27 mouse cellular contexts compared by ENCODE assay signal in the genomic region with DNA sequence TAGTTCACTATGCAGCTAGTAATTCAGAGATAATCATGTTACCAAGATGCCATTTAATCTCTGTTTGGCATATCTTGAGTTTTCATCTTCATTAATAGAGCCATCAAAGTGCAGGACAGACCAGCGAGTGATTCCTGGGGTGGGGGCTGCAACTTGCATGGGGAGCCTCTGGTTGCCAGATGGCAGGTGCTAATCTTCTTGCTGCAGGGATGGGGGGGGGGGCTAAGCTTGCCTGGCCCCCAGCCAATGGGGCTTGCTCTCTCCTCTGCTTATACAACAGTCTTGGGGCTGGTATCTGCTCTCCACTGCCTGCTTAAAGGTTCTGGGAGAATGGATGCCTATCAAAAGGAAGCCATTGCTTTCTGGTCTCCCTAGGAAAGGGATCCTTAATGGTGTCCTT.
DNase-seq lines count a peak whose midpoint lies in the region; ATAC-seq and TF ChIP-seq lines count a peak whose summit lies in the region.
"Had no signal": no experiment of that assay in that cellular context is flagged by ENCODE, and none has a peak within 500 bp of the region (broad histone marks: within the 10 kb centered on the region; RNA-seq: fewer than 3 reads in every experiment).

No protein-coding gene starts in this region.

- H3K4me1 ChIP-seq in forebrain, embryonic 14.5 days (ENCODE audit: control insufficient read depth, insufficient read depth, low read length) = no peaks in the 10 kb centered on the region
- peaks cover 3% of the 10 kb centered on the region; the same call in 1 of the 2 replicates for H3K4me1 ChIP-seq in forebrain, embryonic 10.5 days
- peaks cover 3% of the 10 kb centered on the region; the same call in 1 of the 2 replicates for H3K4me1 ChIP-seq in midbrain, embryonic 12.5 days
- no peaks in the 10 kb centered on the region for H3K4me1 ChIP-seq in midbrain, embryonic 15.5 days
- H3K4me1 ChIP-seq: embryonic facial prominence, embryonic 12.5 days; forebrain, embryonic 12.5 days; hindbrain, embryonic 12.5 days; limb, embryonic 12.5 days; liver, embryonic 12.5 days; neural tube, embryonic 15.5 days had no signal

- no peak overlapping the region for H3K9ac ChIP-seq in forebrain, embryonic 14.5 days (ENCODE audit: low read length)
- no peak overlapping the region for H3K9ac ChIP-seq in midbrain, embryonic 12.5 days (replicated peaks)
- H3K9ac ChIP-seq in midbrain, embryonic 15.5 days = no peak overlapping the region
- H3K9ac ChIP-seq: embryonic facial prominence, embryonic 12.5 days; forebrain, embryonic 12.5 days; hindbrain, embryonic 12.5 days; limb, embryonic 12.5 days; liver, embryonic 12.5 days; liver, postnatal 0 days; neural tube, embryonic 15.5 days had no signal

- peak; percentile 50; the same call in 1 of the 2 replicates for ATAC-seq in forebrain, embryonic 14.5 days
- 0 out of 2 replicates have a peak, but pooled peaks have one; percentile 19 for ATAC-seq in midbrain, embryonic 12.5 days (ENCODE audit: low FRiP score, low read depth)
- no peak for ATAC-seq in midbrain, embryonic 15.5 days (replicated peaks)
- ATAC-seq: CD4-positive, CD25-positive, alpha-beta regulatory T cell, adult 4 months; intestine, postnatal 0 days; liver, embryonic 12.5 days; liver, postnatal 0 days had no signal

- DNase-seq in forebrain, embryonic 14.5 days (ENCODE audit: low spot score) = peak; percentile 13
- no peak for DNase-seq in forebrain, embryonic 10.5 days (ENCODE audit: extremely low spot score, low spot score)
- DNase-seq in brain, embryonic 14.5 days (ENCODE audit: low read depth) = peak; percentile 62
- peak; percentile 69 for DNase-seq in retina, postnatal 1 day
- DNase-seq in right cerebral cortex, postnatal 10 days (ENCODE audit: low spot score in 2 of 2) = no peak
- DNase-seq: adrenal gland, postnatal 14 days; cerebellum, adult 18-20 months; cerebellum, postnatal 36 days; gastrocnemius, postnatal 10 days; heart, postnatal 14 days; kidney, adult 9 months; kidney, postnatal 10 days; layer of hippocampus, postnatal 36 days; liver, postnatal 0 days; lung, postnatal 36 days; right cerebral cortex, postnatal 14 days; thymus, postnatal 4 days had no signal

- H3K9me3 ChIP-seq in forebrain, embryonic 14.5 days (replicated peaks; ENCODE audit: control insufficient read depth, low read length) = no peaks in the 10 kb centered on the region
- no peaks in the 10 kb centered on the region for H3K9me3 ChIP-seq in forebrain, embryonic 10.5 days
- H3K9me3 ChIP-seq in midbrain, embryonic 12.5 days = no peaks in the 10 kb centered on the region
- no peaks in the 10 kb centered on the region for H3K9me3 ChIP-seq in midbrain, embryonic 15.5 days
- H3K9me3 ChIP-seq: embryonic facial prominence, embryonic 12.5 days; forebrain, embryonic 12.5 days; hindbrain, embryonic 12.5 days; limb, embryonic 12.5 days; liver, embryonic 12.5 days; neural tube, embryonic 15.5 days had no signal

- no peak for TF ChIP-seq CTCF in brain, embryonic 14.5 days (IDR thresholded peaks at IDR 0.05; ENCODE audit: borderline replicate concordance, extremely low read depth, insufficient read depth, insufficient read length)

- H3K27me3 ChIP-seq in forebrain, embryonic 14.5 days (replicated peaks; ENCODE audit: control insufficient read depth, insufficient read depth, low read length) = no peaks in the 10 kb centered on the region
- no peaks in the 10 kb centered on the region for H3K27me3 ChIP-seq in forebrain, embryonic 10.5 days (ENCODE audit: poor library complexity, severe bottlenecking)
- no peaks in the 10 kb centered on the region for H3K27me3 ChIP-seq in midbrain, embryonic 12.5 days
- H3K27me3 ChIP-seq in midbrain, embryonic 15.5 days (replicated peaks) = no peaks in the 10 kb centered on the region
- H3K27me3 ChIP-seq: embryonic facial prominence, embryonic 12.5 days; forebrain, embryonic 12.5 days; hindbrain, embryonic 12.5 days; limb, embryonic 12.5 days; liver, embryonic 12.5 days; neural tube, embryonic 15.5 days had no signal

- H3K27ac ChIP-seq in forebrain, embryonic 14.5 days (ENCODE audit: low read depth, low read length) = no peak overlapping the region
- no peak overlapping the region for H3K27ac ChIP-seq in forebrain, embryonic 10.5 days
- H3K27ac ChIP-seq in midbrain, embryonic 12.5 days (replicated peaks) = no peak overlapping the region
- H3K27ac ChIP-seq in midbrain, embryonic 15.5 days = no peak overlapping the region
- H3K27ac ChIP-seq: embryonic facial prominence, embryonic 12.5 days; forebrain, embryonic 12.5 days; hindbrain, embryonic 12.5 days; limb, embryonic 12.5 days; liver, embryonic 12.5 days; neural tube, embryonic 15.5 days had no signal

- 52% methylated on average over 1 of the region's 1 CpGs for WGBS in forebrain, embryonic 14.5 days
- WGBS in forebrain, embryonic 10.5 days = 91% methylated on average over 1 of the region's 1 CpGs
- WGBS in midbrain, embryonic 12.5 days = 40% methylated on average over 1 of the region's 1 CpGs
- WGBS in midbrain, embryonic 15.5 days = 27% methylated on average over 1 of the region's 1 CpGs

- H3K4me3 ChIP-seq in forebrain, embryonic 14.5 days (ENCODE audit: low read depth, low read length) = no peak overlapping the region
- H3K4me3 ChIP-seq in forebrain, embryonic 10.5 days = no peak overlapping the region
- no peak overlapping the region for H3K4me3 ChIP-seq in midbrain, embryonic 12.5 days
- H3K4me3 ChIP-seq in midbrain, embryonic 15.5 days = no peak overlapping the region
- H3K4me3 ChIP-seq: embryonic facial prominence, embryonic 12.5 days; forebrain, embryonic 12.5 days; hindbrain, embryonic 12.5 days; limb, embryonic 12.5 days; liver, embryonic 12.5 days; neural tube, embryonic 15.5 days had no signal

- H3K4me2 ChIP-seq in forebrain, embryonic 14.5 days (ENCODE audit: low read length) = no peak overlapping the region
- no peak overlapping the region for H3K4me2 ChIP-seq in midbrain, embryonic 12.5 days (replicated peaks)
- H3K4me2 ChIP-seq in midbrain, embryonic 15.5 days = no peak overlapping the region
- H3K4me2 ChIP-seq: embryonic facial prominence, embryonic 12.5 days; forebrain, embryonic 12.5 days; hindbrain, embryonic 12.5 days; limb, embryonic 12.5 days; liver, embryonic 12.5 days; neural tube, embryonic 15.5 days had no signal

- TF ChIP-seq POLR2A in brain, embryonic 14.5 days (IDR thresholded peaks at IDR 0.05; ENCODE audit: borderline replicate concordance, extremely low read depth, insufficient read depth, insufficient read length, poor library complexity, severe bottlenecking) = no peak

- H3K36me3 ChIP-seq in forebrain, embryonic 14.5 days (ENCODE audit: control insufficient read depth, insufficient read depth, low read length) = no peaks in the 10 kb centered on the region
- no peaks in the 10 kb centered on the region for H3K36me3 ChIP-seq in forebrain, embryonic 10.5 days (replicated peaks)
- no peaks in the 10 kb centered on the region for H3K36me3 ChIP-seq in midbrain, embryonic 12.5 days
- H3K36me3 ChIP-seq in midbrain, embryonic 15.5 days (replicated peaks) = no peaks in the 10 kb centered on the region
- H3K36me3 ChIP-seq: embryonic facial prominence, embryonic 12.5 days; forebrain, embryonic 12.5 days; hindbrain, embryonic 12.5 days; limb, embryonic 12.5 days; liver, embryonic 12.5 days; neural tube, embryonic 15.5 days had no signal

Comparison
In these comparisons a context has a peak if more than half of its experiments do, and no peak if none do; other contexts are left out.
1. DNase-seq: peak in forebrain, embryonic 14.5 days (single experiment), brain, embryonic 14.5 days (single experiment) and retina, postnatal 1 day (single experiment); none in forebrain, embryonic 10.5 days (single experiment) and right cerebral cortex, postnatal 10 days (0 of 2).